Mouse (Mus musculus) E14TG2a.4 (cell line): Measurements from ENCODE around the gene Fhod1.

Experiments used
- CTCF ChIP-seq: conservative IDR thresholded peaks from 2 replicates; pipeline ENCODE4 v1.5.1; 2014; ENCODE audit warnings: low read length
- NANOG ChIP-seq: IDR thresholded peaks from 2 replicates; pipeline ENCODE4 v1.6.1; 2014; ENCODE audit warnings: borderline replicate concordance, low read length, mixed read lengths

DNA sequence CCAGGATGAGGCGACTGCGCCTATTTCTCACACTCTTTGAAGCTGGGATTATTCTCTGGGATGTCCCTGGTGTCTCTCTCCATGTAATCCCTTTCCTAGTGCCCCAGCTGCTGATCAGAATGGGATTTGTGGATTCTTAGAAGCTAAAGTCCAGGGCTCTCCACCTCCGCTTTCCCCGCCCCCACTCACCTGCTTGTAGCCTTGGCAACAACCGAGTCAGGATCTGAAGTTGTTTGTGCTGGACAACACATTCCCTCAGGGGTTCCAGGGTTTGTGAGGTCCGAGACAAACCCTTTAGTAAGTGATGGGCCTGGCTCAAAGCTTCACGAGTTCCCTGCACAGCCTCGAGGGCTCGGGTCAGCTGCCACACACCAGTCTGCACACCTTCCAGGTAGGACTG, 53.0 kb downstream of the Fhod1 start:
- no peak for TF ChIP-seq CTCF
- TF ChIP-seq NANOG, result no peak
